Mouse (Mus musculus) right cerebral cortex, postnatal 36 days (tissue): ENCODE data around the gene Vcl.

Experiments
- DNase-seq, 2 experiments: peaks; one replicate each; pipeline ENCODE4 v3.0.0; 2022; ENCODE audit warnings: low spot score in 2 of 2, mixed read lengths in 1 of 2

The Vcl gene

DNA sequence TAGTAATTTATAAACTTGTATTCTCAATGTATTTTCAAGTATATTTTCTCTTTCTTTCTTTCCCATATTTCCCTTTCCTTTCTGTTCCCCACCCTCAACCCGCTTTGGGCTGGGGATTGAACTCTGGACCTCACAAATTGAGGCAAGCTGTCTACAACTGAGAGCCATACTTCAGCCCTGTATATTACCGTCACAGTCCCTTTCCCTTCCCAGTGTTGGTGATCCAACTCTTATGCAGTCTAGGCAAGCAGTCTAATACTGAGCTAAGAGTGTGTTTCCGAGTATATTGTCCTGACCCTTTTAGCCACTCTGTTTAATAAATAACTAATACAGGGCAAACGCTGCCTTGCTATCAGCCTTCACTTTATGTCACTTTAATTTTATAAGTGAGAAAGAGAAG lies 70.4 kb downstream of the Vcl start:
- no peak for DNase-seq

DNA sequence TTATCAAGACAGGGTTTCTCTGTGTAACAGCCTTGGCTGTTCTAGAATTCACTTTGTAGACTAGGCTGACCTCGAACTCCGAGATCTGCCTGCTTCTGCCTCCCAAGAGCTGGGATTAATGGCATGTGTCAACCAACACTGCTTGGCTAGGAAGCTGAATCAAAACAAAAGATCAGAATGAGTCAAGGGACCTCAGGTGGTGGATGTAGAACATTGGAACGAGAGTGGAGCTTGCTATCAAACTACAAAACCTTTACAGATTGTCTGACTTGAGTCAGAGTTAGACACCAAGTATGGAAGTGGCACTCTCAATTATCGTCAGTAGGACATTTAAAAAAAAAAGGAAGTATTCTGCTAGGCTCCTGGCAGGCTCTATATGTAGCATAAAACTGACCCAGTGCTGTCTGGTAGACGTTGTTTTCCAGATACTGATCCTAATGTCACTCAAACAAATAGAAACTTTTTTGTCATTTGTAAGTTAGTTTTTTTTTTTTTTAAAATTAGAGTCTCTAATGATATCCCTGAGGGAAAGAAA lies 84.7 kb downstream of the Vcl start:
- no peak for DNase-seq

DNA sequence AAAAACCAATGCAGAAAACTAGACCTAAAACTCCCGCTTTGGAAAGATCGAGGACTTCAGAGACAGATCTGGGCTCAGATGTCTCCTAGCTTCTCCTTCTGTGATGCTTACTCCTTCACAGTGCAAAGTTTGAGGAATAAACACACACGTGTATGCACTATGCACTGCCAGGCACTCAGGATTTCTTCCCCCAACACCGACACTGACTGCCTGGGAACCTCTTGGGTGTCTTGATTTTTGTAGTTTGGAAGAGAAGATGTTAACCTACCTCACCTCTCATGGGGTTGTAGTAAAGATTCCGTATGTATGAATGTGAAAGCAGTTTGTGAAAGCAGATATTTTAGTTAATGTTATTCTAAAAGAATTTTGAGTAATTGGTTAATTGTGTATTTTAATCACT lies 88.7 kb downstream of the Vcl start:
- DNase-seq = no peak

DNA sequence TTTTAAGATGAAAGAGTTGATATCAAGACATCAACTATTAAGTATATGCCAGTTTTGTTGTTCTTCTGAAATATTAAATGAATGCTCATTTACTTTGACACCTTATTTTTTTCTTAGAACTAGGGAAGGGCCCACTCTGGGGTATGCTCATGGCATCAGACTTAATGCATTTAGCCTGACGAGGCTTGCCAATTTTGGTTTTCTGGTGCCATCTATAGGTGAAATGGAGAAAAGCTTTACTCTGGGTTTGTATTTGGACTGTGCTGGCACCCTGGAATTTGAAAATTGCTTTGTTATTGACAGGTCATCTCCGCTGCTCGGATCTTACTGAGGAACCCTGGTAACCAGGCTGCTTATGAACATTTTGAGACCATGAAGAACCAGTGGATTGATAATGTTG lies 89.8 kb downstream of the Vcl start:
- DNase-seq = no peak

DNA sequence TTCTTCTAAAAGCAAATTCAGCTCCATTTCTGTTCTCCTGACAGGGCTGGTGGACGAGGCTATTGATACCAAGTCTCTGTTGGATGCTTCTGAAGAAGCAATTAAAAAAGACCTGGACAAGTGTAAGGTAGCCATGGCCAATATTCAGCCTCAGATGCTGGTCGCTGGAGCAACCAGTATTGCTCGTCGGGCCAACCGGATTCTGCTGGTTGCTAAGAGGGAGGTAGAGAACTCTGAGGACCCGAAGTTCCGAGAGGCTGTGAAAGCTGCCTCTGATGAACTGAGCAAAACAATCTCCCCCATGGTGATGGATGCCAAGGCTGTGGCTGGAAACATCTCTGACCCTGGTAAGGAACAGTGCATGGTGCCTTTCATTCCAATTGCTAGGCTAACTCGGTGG lies 91.2 kb downstream of the Vcl start:
- peak in 1 of 2 experiments; percentile 49 for DNase-seq

DNA sequence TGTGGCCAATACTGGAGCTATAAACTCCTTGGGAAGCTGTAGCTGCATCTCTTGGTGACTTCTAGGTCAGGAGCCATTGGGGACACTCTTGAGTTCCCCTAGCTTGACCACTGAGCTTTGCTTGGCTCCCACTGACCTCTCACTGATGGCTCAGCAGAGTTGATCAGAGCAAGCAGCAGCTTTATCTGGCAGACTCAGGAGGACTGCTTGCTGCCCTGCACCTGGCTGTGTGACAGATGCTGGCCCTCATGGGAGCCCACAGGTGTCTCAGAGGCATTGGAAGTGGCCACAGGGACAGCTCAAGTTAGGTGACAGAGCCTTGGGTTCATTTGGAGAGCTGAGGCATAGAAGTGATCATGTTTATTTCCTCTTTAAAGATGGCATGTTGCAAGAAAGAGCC lies 98.3 kb downstream of the Vcl start:
- DNase-seq = no peak

DNA sequence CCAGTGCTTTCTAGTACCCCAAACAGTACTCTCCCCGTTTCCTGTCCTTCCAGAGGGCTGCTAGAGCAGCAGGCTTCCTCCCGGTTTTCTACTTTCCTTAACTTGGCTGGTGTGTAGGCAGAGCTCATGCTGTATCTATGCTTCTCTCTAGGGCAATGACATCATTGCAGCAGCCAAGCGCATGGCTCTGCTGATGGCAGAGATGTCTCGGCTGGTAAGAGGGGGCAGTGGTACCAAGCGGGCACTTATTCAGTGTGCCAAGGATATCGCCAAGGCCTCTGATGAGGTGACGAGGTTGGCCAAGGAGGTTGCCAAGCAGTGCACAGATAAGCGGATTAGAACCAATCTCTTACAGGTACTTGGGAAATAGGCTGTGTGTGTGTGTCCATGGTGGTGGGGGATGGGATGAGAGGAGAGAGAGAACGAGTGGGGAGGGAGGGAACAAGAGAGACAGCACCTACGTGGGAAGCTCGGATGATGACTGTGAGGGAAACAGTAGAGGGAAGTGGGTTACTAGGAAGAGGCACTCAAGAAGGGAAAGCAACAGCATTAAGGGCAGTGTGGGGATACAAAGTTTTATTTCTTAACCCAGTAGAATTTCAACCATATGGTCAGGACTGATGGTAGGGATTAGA lies 99.9 kb downstream of the Vcl start:
- peak in 1 of 2 experiments; percentile 61 for DNase-seq

DNA sequence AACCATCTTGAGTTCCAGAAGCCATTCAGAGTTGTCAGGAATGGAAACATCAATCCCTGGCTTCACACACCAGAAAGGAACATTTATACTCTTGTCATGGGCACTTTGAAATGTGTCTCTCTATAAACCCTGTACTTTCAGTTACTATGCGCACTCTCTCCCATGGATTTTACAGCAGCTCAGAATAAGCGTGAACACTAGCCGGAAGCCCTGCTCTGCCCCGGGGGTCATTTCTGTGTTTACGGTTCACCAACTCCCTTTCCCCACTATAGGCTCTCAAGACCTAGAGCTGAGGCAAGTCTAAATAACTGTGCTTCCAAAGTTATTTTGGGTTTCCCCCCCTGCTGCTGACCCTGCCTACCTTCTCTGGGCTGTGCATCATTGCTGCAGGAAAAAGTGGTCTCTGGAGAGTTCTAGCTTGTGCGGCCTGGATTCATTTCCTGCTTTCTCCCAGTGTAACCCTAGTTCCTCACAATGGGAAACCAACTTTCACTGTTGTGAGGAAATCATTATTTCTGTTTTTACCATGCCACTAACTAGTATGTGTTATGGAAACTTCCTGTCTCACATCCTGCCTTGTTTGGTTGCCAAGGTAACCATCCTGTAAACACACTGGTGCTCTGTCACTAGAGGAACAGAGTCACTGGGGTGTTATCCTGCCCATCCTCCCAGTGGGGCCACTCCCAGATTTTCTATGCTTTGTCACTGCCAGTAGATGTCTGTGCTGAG lies 102.7 kb downstream of the Vcl start:
- no peak for DNase-seq

DNA sequence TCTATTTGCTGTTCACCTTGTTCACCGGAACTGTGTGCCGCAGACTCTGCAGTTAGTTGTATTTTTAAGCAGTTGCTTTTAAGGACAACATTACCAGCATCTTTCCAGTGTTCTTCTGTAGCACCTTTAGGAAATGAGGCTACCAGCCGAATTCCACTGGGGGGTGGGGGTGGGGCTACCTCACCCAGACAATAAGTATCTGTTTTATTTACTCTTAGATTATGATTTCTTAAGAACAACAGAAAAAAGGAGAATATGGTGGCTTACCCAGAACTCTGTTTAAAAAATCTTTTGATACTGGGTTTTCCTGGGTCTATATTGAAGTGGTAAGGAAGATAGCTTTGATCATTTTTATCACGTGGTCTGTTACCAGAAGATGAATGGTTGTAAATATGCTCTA lies 105.1 kb downstream of the Vcl start:
- no peak for DNase-seq

DNA sequence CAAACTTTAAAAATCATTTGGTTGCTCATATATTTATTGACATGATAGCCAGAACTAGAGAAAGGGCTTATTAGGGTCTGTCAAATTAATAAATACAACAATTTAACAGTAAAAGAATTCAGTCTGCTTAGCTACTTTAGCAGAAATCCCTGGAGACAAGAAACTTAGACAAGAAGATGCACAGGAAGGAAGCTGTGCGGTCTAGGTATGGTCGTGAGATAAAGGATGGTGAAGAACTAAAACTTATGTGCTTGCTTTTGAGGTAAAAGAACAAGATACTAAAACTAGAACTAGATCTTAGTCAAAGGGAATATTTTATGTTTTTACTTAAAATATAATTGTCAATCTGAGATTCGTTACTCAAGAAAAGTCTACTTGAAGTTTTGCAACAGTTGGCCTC lies 105.6 kb downstream of the Vcl start:
- no peak for DNase-seq

DNA sequence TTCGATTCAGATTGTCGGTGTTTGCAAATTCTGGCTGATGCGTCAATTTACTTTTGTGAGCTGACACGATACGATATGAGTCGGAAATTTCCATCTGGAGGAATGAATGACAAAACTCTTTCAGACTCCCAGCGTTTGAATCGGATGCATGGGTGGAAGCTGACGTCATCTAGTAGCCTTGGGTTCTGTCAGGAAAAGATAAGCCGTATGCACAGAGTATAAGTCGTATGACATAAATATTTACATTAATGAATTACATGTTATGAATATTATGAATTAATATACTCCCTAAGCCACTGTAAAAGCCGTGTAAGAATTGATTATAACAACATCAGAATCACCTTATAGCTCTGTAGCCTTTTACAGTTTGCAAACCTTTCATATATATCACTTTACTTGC lies 109.9 kb downstream of the Vcl start:
- no peak for DNase-seq

DNA sequence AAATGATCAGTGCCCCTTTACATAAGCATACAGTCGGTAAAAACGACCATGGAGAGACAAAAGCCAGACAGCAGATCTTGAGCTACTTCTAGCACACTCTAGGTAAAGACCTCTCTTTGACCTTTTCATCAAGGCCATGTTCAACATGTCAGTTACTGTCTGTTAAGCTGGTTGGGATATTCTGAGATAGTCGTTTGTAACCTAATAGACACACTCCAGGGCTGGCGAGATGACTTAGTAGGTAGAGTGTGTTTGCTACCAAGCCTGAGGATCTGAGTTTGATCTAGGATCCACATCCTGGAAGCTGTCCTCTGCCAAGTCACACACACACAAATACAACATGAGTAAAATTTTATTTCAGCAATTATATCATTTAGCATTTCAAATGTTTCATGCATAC lies 110.4 kb downstream of the Vcl start:
- no peak for DNase-seq

DNA sequence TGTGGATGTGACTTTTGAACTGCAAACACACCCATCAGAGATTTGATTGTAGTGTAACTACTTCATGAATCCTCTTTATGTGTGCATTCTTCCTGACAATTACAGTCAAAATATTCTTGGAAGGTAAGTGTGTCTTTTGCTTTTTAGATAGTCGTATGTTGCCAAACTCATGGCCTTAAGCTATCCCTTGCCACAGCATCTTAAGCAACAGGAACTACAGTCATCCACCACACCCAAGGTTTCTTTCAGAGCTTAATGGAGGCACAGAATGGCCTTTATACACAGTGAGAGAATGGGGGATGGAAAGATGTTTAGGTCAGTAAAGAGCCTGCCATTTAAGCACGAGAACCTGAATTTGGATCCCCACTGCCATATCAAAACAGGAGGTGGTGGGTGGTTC lies 118.6 kb downstream of the Vcl start:
- DNase-seq = no peak

DNA sequence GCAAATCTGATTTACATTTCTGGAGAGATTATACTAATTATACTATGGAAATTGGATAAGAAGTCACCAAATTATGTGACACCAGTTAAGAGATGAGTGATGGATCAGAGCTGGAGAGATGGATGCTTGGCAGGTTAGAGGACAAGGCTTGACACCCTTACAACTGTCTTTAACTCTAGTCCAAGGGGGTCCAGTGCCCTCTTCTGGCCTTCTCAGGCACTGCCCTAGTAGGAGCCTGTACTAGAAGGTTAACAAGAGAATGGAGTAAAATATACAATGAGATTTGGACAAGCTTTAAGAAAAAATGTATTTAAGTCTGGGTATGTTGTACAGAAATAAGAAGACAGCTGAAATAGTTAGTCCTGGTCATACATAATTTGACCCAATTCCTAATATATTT lies 119.7 kb downstream of the Vcl start:
- no peak for DNase-seq

DNA sequence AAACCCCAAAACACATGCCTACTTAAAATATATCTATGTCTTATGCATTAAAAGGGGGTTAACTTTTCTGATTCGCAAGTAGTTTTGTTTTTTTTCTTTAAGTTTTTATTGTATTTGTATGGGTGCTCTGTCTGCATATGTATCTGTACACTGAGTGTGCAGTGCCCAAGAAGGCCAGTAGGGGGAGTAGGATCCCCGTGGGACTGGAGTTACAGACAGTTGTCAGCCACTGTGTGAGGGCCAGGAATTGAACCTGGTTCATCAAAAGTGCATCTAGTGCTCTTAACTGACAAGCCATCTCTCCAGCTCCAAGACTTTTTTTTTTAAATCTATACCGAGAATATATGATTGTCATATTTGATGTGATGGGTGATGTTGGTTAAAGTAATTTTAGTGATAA lies 121.5 kb downstream of the Vcl start:
- no peak for DNase-seq

DNA sequence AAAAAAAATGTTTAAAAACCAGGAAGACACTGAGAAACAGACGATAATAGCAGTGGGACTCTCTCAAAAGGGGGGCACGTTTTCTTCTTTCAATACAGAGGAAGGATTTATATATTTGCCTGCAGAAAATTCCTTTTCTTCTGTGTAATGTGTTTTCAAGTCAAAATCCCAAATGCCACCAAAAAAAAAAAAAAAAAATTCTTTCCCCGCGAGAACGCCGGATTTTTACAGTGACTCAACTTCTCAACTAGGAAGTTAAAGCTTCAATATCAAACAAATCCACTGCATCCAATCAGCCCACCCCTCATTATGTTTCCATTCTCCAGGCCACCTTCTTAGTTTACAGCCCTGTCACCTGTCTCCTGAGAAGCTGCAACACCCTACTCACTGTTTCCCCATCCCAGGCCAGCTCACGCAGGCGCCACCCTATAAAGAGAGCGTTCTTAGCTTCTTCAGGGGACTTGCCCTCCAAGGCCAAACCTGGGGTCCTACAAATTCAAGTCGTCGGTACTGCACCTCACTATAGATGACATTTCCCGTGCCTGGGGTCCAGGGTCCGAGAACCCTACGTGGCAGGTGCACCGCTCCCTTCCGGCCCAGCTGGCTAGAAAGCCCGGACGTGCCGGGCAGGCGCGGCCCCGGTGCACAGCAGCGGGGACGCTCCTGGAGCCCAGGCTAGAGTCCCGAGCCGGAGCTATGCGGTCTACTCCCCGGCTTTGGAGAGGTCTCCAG lies 122.3 kb downstream of the Vcl start:
- DNase-seq = no peak

DNA sequence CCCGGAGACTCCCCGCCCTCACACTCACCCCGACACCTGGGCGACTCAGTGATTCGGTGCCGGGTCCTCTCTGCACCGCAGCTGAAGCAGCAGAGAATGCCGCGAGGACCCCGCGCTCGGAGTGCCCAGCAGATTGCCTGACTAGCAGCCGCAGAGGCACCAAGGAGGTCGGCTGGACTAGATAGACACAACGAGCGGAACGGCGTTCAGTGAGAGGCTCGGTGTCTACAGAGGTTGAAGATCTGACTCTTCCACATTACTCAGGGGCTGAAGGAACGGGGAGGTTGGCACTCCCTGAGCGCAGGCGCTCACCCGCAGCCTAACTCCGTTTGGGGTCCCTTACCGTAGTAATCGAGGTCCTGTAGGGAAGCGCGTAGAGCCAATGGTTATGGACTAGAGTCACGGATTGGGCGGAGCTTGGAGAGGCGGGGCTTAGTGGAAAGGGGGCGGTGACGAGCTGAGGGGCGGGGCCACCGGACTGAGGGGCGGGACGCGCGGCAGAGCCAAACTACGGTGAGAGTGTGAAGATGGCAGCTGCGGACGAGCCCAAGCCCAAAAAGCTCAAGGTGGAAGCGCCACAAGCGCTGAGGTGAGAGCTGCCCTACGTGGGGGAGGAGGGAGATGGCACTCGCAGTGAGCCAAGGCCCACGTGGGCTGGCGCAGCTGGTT lies 123.0 kb downstream of the Vcl start, which contains the start of the genes Ap3m1 and Adk:
Gene Ap3m1 (minus strand): TSS at position 397 of the 669 bp plus-strand sequence.
Gene Adk (plus strand): TSS at position 463 of the 669 bp plus-strand sequence.
- peak; percentile 86 to 89 for DNase-seq

DNA sequence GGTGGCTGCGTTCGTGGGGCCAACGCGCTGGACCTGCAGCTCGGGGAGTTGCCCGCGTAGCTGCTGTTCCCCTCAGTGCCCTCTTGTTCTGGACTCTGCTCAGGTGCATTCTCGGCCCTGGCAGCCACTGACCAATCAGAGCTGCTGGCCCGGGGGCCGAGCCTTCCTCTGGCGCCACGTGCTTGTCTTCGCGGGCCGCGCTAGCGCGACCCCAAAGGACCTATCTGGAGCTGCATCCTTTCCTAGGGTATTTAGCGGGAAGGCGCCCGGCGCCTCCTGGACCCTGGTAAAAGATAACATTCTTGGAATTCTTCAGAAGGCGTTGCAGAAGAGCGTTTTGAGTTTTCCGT lies 123.6 kb downstream of the Vcl start:
- peak; percentile 49 to 55 for DNase-seq

DNA sequence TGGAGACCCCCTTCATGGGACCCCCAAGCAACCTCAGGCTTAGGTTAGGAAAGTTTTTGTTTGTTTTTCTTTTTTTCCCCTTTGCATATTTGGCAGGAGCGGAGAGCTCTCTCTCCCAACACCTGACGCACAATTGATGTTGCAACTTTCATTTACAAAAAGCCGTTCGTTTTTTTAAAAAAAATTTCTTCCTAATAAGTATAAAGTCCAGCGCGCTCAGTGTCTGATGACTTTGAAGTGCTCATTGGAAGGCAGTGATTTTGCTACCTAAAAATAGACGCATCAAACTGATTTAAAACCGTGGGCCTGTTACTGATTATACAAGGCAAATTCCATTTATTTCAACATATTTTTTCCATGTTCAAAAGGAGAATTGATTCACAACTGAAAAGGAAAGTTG lies 124.0 kb downstream of the Vcl start:
- DNase-seq = no peak

DNA sequence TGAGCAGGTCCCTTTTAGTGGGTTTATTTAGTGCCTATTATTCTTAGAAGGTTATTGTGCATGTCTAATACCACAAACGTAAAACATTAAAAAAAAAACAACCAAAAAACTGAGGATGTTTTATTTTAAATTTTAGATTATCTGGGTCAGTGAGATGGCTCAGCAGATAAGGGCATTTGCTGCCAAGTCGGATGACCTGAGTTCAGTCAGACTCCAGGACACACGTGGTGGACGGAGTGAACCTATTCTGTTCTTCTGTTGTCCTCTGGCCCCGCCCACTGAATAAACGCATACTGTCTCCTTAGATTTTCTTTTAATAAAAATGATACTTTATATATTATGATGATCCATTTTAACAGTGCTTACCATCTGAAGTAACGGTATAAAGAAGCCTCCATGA lies 124.4 kb downstream of the Vcl start:
- DNase-seq = no peak

DNA sequence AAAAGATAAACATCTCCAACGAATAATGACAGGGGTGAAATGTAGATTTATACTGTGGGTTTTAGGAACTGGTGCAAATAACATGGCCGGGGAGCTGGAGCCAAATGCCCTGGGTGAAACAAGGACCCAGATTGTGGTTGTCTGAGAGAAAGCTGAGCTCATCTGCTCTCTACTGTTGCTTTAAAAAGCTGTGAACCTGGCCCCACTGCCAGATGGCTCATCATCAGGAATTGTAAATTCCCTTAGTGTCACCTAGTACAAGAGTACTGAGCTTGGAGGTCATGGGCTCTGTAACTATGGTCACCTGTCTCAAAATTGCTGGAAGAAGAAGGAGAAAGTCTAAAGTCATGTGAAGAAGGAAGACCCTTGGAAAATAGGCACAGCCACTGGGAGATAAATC lies 129.8 kb downstream of the Vcl start:
- no peak for DNase-seq
